Mouse (Mus musculus): ENCODE data around the gene Prss43.

The Prss43 gene

GRCm38 (mm10) chr9:110873681-110874659, 47.5 kb downstream of the Prss43 start:
- ChIA-PET CTCF (interaction anchor here (0.5 to 2.2 kb wide), 16 partner anchors 8 to 239 kb away, joined by 3 to 8 read pairs (median 3); partner anchors contain the start of gene Prss50 (in 1 of the 4)), POLR2A (interaction anchor here (0.7 to 1.6 kb wide), 10 partner anchors 10 to 549 kb away, joined by 3 to 6 read pairs (median 4); partner anchors contain the start of genes Lrrc2 (in 1 of the 4), Ptpn23 (in 1 of the 4) and Tdgf1 (in 1 of the 4))

GRCm38 (mm10) chr9:110874660-110875191, 48.2 kb downstream of the Prss43 start:
- ChIA-PET CTCF (interaction anchor here (0.8 to 2.2 kb wide), 7 partner anchors 9 to 219 kb away, joined by 3 to 8 read pairs (median 3); partner anchors contain the start of gene Prss50 (in 1 of the 4)), POLR2A (interaction anchor here in 2 of 4 experiments (1.0 to 1.6 kb wide), 3 partner anchors 9 to 20 kb away, joined by 3 to 6 read pairs (median 4); no protein-coding TSS in a partner anchor)

- CTCF ChIA-PET = interaction anchor here in 2 of 4 experiments (1.0 to 1.6 kb wide), 2 partner anchors 18 to 79 kb away, joined by 3 read pairs; partner anchors contain the start of gene Prss50 (in 1 of the 2)
Measured at GRCm38 (mm10) chr9:110875288-110875695, 48.8 kb downstream of the Prss43 start.

GRCm38 (mm10) chr9:110877353-110877752, 50.9 kb downstream of the Prss43 start:
- POLR2A ChIA-PET = no interaction called here

More at GRCm38 (mm10) chr9:110875288-110875695, 48.8 kb downstream of the Prss43 start:
- POLR2A ChIA-PET = no interaction called here

GRCm38 (mm10) chr9:110877888-110878287, 51.4 kb downstream of the Prss43 start:
- POLR2A ChIA-PET = no interaction called here
- CTCF ChIA-PET = interaction anchor here in 2 of 4 experiments (0.6 to 1.3 kb wide), 4 partner anchors 12 to 436 kb away, joined by 3 to 4 read pairs (median 3); no protein-coding TSS in a partner anchor

More at GRCm38 (mm10) chr9:110877353-110877752, 50.9 kb downstream of the Prss43 start:
- CTCF ChIA-PET = interaction anchor here in 2 of 4 experiments (1.1 to 1.3 kb wide), 3 partner anchors 13 to 96 kb away, joined by 3 read pairs; no protein-coding TSS in a partner anchor

GRCm38 (mm10) chr9:110879191-110879920, 52.9 kb downstream of the Prss43 start, which contains the start of gene Als2cl:
Als2cl (plus strand) TSS chr9:110879870.
- POLR2A ChIA-PET = interaction anchor here (0.6 to 2.9 kb wide), 37 partner anchors 8 to 582 kb away, joined by 3 to 24 read pairs (median 4); partner anchors contain the start of genes Lrrc2 (in 1 of the 4), Nbeal2 (in 1 of the 4), Nradd (in 1 of the 4) and Ptpn23 (in 1 of the 4)
- CTCF ChIA-PET = interaction anchor here (0.6 to 2.9 kb wide), 25 partner anchors 8 to 1023 kb away, joined by 3 to 23 read pairs (median 6); partner anchors contain the start of gene Fam240a (in 1 of the 4)

- CTCF ChIA-PET = interaction anchor here (0.6 to 2.9 kb wide), 24 partner anchors 9 to 1024 kb away, joined by 3 to 23 read pairs (median 6); partner anchors contain the start of gene Fam240a (in 1 of the 4)
- POLR2A ChIA-PET = interaction anchor here (0.6 to 2.9 kb wide), 40 partner anchors 8 to 583 kb away, joined by 3 to 24 read pairs (median 4); partner anchors contain the start of genes Lrrc2 (in 1 of the 4), Nbeal2 (in 1 of the 4), Nradd (in 1 of the 4) and Ptpn23 (in 1 of the 4)
Measured at GRCm38 (mm10) chr9:110879998-110880561, 53.6 kb downstream of the Prss43 start, which contains the start of gene Tmie. Tmie (minus strand) TSS chr9:110880113.

GRCm38 (mm10) chr9:110880772-110881171, 54.3 kb downstream of the Prss43 start:
- CTCF ChIA-PET = interaction anchor here in 3 of 4 experiments (0.5 to 2.9 kb wide), 15 partner anchors 9 to 409 kb away, joined by 3 to 23 read pairs (median 7); no protein-coding TSS in a partner anchor
- POLR2A ChIA-PET = interaction anchor here in 3 of 4 experiments (0.5 to 2.9 kb wide), 18 partner anchors 8 to 226 kb away, joined by 3 to 24 read pairs (median 4); partner anchors contain the start of genes Lrrc2 (in 1 of the 3), Nbeal2 (in 1 of the 3) and Tdgf1 (in 1 of the 3)
